Mouse (Mus musculus) urinary bladder, postnatal 14 days (tissue): Measurements from ENCODE around the gene Haus2.

Experiments
- DNase-seq: peaks from one replicate; pipeline ENCODE4 v3.0.0; 2021; ENCODE audit warnings: low spot score

The Haus2 gene

GRCm38 (mm10) chr2:120663491-120664154 lies 54.4 kb downstream of the Haus2 start:
- DNase-seq = no peak

- no peak for DNase-seq
Measured at GRCm38 (mm10) chr2:120667446-120667845, 58.3 kb downstream of the Haus2 start.

GRCm38 (mm10) chr2:120670253-120670652 lies 61.1 kb downstream of the Haus2 start:
- no peak for DNase-seq
